Mouse (Mus musculus): ENCODE results near the gene 1700092M07Rik. TPM values are rescaled to one million over a fixed set of nuclear protein-coding genes. Genes with fewer than 3 reads are reported as not detected.
"Not testable (repeated sequence)": the region's sequence is repeated elsewhere in the genome, so short reads cannot be mapped to it uniquely, and the experiment has no call there.

1700092M07Rik gene
- polyA plus RNA-seq, 1 experiment: 1.7 TPM

GRCm38 (mm10) chr19:8723574-8724346 is 16.8 kb upstream of the 1700092M07Rik start:
- Histone ChIP-seq H3K4me3 (ENCODE audit: insufficient read depth, poor library complexity, severe bottlenecking) (peak overlapping the region; percentile 93), H3K79me3 (ENCODE audit: low read depth) (peaks cover 54% of the 10 kb centered on the region), H3K27me3 (ENCODE audit: control insufficient read depth, insufficient read depth, insufficient read length) (no peaks in the 10 kb centered on the region), H3ac (ENCODE audit: control insufficient read depth, insufficient read length, low read depth) (peak overlapping the region; percentile 94), H3K36me3 (ENCODE audit: control insufficient read depth, insufficient read depth) (peaks cover 38% of the 10 kb centered on the region), H3K79me2 (ENCODE audit: control insufficient read depth, insufficient read depth) (peaks cover 74% of the 10 kb centered on the region)
- TF ChIP-seq MYOG (IDR thresholded peaks at IDR 0.05; ENCODE audit: control insufficient read depth, extremely low read depth, insufficient read length): no peak

GRCm38 (mm10) chr19:8724392-8724791 is 16.1 kb upstream of the 1700092M07Rik start:
- Histone ChIP-seq H3K79me2 (ENCODE audit: control insufficient read depth, insufficient read depth) (peaks cover 70% of the 10 kb centered on the region), H3K4me3 (ENCODE audit: insufficient read depth, poor library complexity, severe bottlenecking) (peak overlapping the region; percentile 93), H3K36me3 (ENCODE audit: control insufficient read depth, insufficient read depth) (peaks cover 38% of the 10 kb centered on the region), H3K27me3 (ENCODE audit: control insufficient read depth, insufficient read depth, insufficient read length) (no peaks in the 10 kb centered on the region), H3K79me3 (ENCODE audit: low read depth) (peaks cover 53% of the 10 kb centered on the region), H3ac (ENCODE audit: control insufficient read depth, insufficient read length, low read depth) (peak overlapping the region; percentile 94)
- TF ChIP-seq MAX (IDR thresholded peaks at IDR 0.05): no peak

- H3K27me3 ChIP-seq (ENCODE audit: control insufficient read depth, insufficient read depth, insufficient read length): no peaks in the 10 kb centered on the region
- H3K79me3 ChIP-seq (ENCODE audit: low read depth): peaks cover 51% of the 10 kb centered on the region
- peaks cover 64% of the 10 kb centered on the region for H3K79me2 ChIP-seq (ENCODE audit: control insufficient read depth, insufficient read depth)
- TF ChIP-seq USF1 (IDR thresholded peaks at IDR 0.05; ENCODE audit: low read depth): no peak
- no peak for TF ChIP-seq CEBPB (IDR thresholded peaks at IDR 0.05; ENCODE audit: low read depth)
- H3K36me3 ChIP-seq (ENCODE audit: control insufficient read depth, insufficient read depth): peaks cover 33% of the 10 kb centered on the region
- peak overlapping the region; percentile 93 for H3K4me3 ChIP-seq (ENCODE audit: insufficient read depth, poor library complexity, severe bottlenecking)
- peak overlapping the region; percentile 94 for H3ac ChIP-seq (ENCODE audit: control insufficient read depth, insufficient read length, low read depth)
These were observed 15.4 kb upstream of the 1700092M07Rik start for GRCm38 (mm10) chr19:8725081-8725613.

DNA sequence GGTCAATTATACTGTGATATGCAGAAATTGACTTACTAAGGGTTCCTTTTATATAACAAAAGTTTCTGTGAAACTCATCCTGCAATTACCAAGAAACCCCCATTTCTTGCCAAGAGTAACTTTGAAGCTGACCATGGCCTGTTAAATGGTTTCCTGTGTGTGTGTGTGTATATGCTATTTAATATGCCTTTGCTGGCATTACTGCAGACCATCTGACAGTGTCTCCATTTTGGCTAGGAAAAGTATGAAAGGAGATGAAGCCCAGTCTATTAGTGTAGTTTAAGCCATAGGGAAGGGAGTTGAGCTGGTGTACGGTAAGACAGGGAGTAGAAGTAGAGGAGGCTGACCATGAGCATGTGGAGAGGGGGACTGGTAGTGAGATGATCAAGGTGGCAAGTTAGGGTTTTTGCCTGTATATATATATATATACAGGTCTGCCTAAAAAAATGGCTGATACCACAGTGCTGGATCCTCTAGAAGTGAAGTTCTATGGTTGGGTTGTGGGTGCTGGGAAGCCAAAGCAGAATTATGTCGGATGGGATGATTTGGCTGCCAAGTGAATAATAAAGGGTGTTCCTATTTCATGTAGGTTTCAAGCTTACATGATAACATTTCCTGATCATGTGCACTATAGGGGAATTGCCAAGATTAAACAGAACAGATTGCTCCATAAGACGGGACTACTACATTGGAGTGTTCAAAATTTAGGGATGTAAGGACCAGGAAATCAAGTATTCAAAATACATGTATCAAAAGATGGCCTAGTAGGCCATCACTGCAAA is 13.7 kb upstream of the 1700092M07Rik start:
- no peak overlapping the region for H3ac ChIP-seq (ENCODE audit: control insufficient read depth, insufficient read length, low read depth)
- peaks cover 35% of the 10 kb centered on the region for H3K79me3 ChIP-seq (ENCODE audit: low read depth)
- no peaks in the 10 kb centered on the region for H3K27me3 ChIP-seq (ENCODE audit: control insufficient read depth, insufficient read depth, insufficient read length)
- peaks cover 48% of the 10 kb centered on the region for H3K79me2 ChIP-seq (ENCODE audit: control insufficient read depth, insufficient read depth)
- H3K36me3 ChIP-seq (ENCODE audit: control insufficient read depth, insufficient read depth): peaks cover 32% of the 10 kb centered on the region
- H3K4me3 ChIP-seq (ENCODE audit: insufficient read depth, poor library complexity, severe bottlenecking): no peak overlapping the region
- TF ChIP-seq USF1 (IDR thresholded peaks at IDR 0.05; ENCODE audit: low read depth): no peak
- TF ChIP-seq MAX (IDR thresholded peaks at IDR 0.05): peak; percentile 3

DNA sequence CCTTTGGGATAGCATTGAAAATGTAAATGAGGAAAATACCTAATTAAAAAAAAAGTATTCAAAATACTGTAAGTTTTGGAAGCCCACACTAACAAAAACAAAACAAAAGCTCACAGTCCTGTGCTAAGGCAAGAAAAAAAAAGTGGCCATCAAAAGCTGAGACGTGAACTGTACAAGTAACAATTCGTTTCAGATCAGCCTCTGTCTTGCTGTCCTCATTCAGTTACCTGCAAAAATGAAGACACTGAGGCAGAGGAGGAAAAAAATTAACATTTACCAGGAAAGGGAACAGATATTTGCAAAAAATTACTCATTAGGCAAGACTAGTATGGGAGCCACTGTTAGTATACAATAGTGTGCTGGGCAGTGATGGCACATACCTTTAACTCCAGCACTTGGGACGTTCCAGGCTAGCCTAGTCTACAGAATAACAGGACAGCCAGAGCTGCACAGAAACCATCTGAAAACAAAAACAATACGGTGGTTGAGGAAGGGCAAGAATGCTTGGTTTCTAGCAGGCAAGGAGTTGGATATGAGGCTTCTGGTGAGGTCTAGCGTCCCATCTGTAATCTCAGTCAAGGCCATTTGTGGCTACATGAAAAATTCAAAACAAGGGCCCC is 12.9 kb upstream of the 1700092M07Rik start:
- Histone ChIP-seq H3ac (ENCODE audit: control insufficient read depth, insufficient read length, low read depth) (no peak overlapping the region), H3K4me3 (ENCODE audit: insufficient read depth, poor library complexity, severe bottlenecking) (no peak overlapping the region), H3K79me2 (ENCODE audit: control insufficient read depth, insufficient read depth) (peaks cover 39% of the 10 kb centered on the region), H3K27me3 (ENCODE audit: control insufficient read depth, insufficient read depth, insufficient read length) (no peaks in the 10 kb centered on the region), H3K79me3 (ENCODE audit: low read depth) (peaks cover 27% of the 10 kb centered on the region), H3K36me3 (ENCODE audit: control insufficient read depth, insufficient read depth) (peaks cover 32% of the 10 kb centered on the region)
- TF ChIP-seq FOSL1 (IDR thresholded peaks at IDR 0.05; ENCODE audit: insufficient read depth, low read length, poor library complexity, severe bottlenecking) (no peak), MAX (IDR thresholded peaks at IDR 0.05) (peak; percentile 6)

DNA sequence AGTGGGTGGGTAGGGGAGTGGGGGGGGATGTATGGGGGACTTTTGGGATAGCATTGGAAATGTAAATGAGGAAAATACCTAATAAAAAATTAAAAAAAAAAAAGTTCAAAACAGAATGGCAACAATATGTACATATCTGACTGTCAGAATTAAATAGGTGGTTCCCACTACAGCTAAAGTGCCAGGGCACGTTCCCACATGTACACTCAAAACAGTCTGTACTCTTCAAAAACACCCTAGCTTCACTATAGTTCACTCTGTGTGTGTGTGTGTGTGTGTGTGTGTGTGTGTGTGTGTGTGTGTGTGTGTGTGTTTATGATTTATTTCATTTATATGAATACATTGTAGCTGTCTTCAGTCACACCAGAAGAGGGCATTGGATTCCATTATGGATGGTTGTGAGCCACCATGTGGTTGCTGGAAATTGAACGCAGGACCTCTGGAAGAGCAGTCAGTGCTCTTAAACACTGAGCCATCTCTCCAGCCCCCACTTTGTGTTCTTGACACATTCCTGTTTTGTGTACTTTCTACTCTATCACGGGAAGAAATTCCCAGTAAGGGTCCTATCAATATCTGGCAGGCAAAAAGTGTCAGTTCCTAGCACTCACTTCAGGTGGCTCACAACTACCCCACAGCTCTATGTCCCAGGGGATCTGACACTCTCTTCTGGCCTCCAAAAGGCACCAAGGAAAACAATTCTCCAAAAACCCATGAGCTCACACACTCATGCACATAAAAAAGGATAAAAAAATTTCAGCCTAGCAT is 12.0 kb upstream of the 1700092M07Rik start:
- H3K79me2 ChIP-seq (ENCODE audit: control insufficient read depth, insufficient read depth): peaks cover 34% of the 10 kb centered on the region
- H3K36me3 ChIP-seq (ENCODE audit: control insufficient read depth, insufficient read depth): peaks cover 32% of the 10 kb centered on the region
- H3ac ChIP-seq (ENCODE audit: control insufficient read depth, insufficient read length, low read depth); H3K4me3 ChIP-seq (ENCODE audit: insufficient read depth, poor library complexity, severe bottlenecking); H3K27me3 ChIP-seq (ENCODE audit: control insufficient read depth, insufficient read depth, insufficient read length): not testable (repeated sequence)
- peaks cover 24% of the 10 kb centered on the region for H3K79me3 ChIP-seq (ENCODE audit: low read depth)

Measured in C2C12 (cell line).